9 mouse cellular contexts compared by ENCODE assay signal in the genomic region with DNA sequence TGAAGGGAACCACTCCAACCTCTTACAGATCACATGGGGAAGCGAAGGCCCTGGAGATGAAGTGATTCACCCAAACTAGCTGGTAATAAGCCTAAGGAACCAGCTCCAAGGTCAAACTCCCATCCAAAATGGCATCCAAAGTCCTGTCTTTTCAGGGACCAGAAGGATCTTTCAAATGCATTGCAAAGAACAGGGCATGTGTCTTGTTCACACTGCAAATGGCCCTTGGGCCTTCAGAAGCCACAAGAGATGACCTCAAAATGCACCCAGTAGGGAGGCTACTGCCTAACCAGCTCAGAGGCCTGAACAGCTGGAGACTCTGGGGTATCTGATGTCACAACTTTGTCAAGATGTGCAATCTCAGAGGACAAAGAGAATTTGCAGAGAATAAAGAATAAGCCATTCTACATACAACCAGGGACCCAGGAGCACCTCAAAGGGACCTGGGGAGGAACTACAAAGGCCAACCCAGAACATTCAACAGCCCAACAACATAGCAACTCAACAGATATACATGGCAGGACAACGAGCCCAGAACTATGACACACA. TPM values are rescaled to one million over a fixed set of nuclear protein-coding genes. Genes with fewer than 3 reads are reported as not detected.
DNase-seq lines count a peak whose midpoint lies in the region; ATAC-seq and TF ChIP-seq lines count a peak whose summit lies in the region.
"Had no signal": no experiment of that assay in that cellular context is flagged by ENCODE, and none has a peak within 500 bp of the region (broad histone marks: within the 10 kb centered on the region; RNA-seq: fewer than 3 reads in every experiment).

No protein-coding gene starts in this region.

- H3K9me3 ChIP-seq in heart, embryonic 10.5 days, result no peaks in the 10 kb centered on the region
- H3K9me3 ChIP-seq in forebrain, postnatal 0 days (ENCODE audit: low read length), result no peaks in the 10 kb centered on the region
- H3K9me3 ChIP-seq in midbrain, embryonic 10.5 days (replicated peaks), result no peaks in the 10 kb centered on the region

- ATAC-seq in forebrain, postnatal 0 days, result no peak

- H3K27me3 ChIP-seq in heart, embryonic 10.5 days (ENCODE audit: insufficient read depth, poor library complexity, severe bottlenecking), result no peaks in the 10 kb centered on the region
- no peaks in the 10 kb centered on the region for H3K27me3 ChIP-seq in forebrain, postnatal 0 days (ENCODE audit: insufficient read depth, low read length)
- peaks cover 9% of the 10 kb centered on the region; the same call in 1 of the 2 replicates for H3K27me3 ChIP-seq in midbrain, embryonic 10.5 days (ENCODE audit: low read depth, poor library complexity, severe bottlenecking)

- peak overlapping the region; percentile 70 for H3K4me2 ChIP-seq in forebrain, postnatal 0 days (ENCODE audit: low read depth)

- peak overlapping the region; percentile 35; the same call in 1 of the 2 replicates for H3K9ac ChIP-seq in forebrain, postnatal 0 days

- H3K4me1 ChIP-seq in heart, embryonic 10.5 days, result peaks cover 64% of the 10 kb centered on the region
- peaks cover 11% of the 10 kb centered on the region for H3K4me1 ChIP-seq in forebrain, postnatal 0 days (ENCODE audit: insufficient read depth)
- peaks cover 45% of the 10 kb centered on the region for H3K4me1 ChIP-seq in midbrain, embryonic 10.5 days

- H3K36me3 ChIP-seq in heart, embryonic 10.5 days, result no peaks in the 10 kb centered on the region
- no peaks in the 10 kb centered on the region for H3K36me3 ChIP-seq in forebrain, postnatal 0 days (ENCODE audit: insufficient read depth)
- H3K36me3 ChIP-seq in midbrain, embryonic 10.5 days, result no peaks in the 10 kb centered on the region

- no peak for DNase-seq in heart, embryonic 10.5 days (ENCODE audit: low spot score)
- DNase-seq in heart, adult 18-20 months, result no peak
- peak; percentile 32 for DNase-seq in 416B (ENCODE audit: low read depth)
- no peak for DNase-seq in forebrain, postnatal 0 days
- DNase-seq in midbrain, embryonic 10.5 days (ENCODE audit: low spot score), result no peak
- DNase-seq in spleen, postnatal 36 days (ENCODE audit: low spot score in 2 of 2), result no peak
- DNase-seq in gastrocnemius, adult 8-10 months (ENCODE audit: low spot score in 2 of 2), result no peak
- no peak for DNase-seq in right cerebral cortex, adult 18-20 months
- DNase-seq: cerebellum, postnatal 25 days had no signal

- TF ChIP-seq CTCF in forebrain, postnatal 0 days (IDR thresholded peaks at IDR 0.05; ENCODE audit: low read depth), result no peak

- H3K27ac ChIP-seq in heart, embryonic 10.5 days, result 0 out of 2 replicates have a peak overlapping the region, but pooled peaks have one; percentile 95
- H3K27ac ChIP-seq in forebrain, postnatal 0 days (ENCODE audit: low read depth, low read length), result 0 out of 2 replicates have a peak overlapping the region, but pooled peaks have one; percentile 35
- H3K27ac ChIP-seq in midbrain, embryonic 10.5 days (replicated peaks), result no peak overlapping the region

- peak overlapping the region; percentile 86 for H3K4me3 ChIP-seq in heart, embryonic 10.5 days
- peak overlapping the region; percentile 96 for H3K4me3 ChIP-seq in forebrain, postnatal 0 days (ENCODE audit: low read depth, low read length)
- H3K4me3 ChIP-seq in midbrain, embryonic 10.5 days, result 0 out of 2 replicates have a peak overlapping the region, but pooled peaks have one; percentile 84

- WGBS in heart, embryonic 10.5 days, result 81% methylated on average over 2 of the region's 2 CpGs
- WGBS in forebrain, postnatal 0 days, result 56% methylated on average over 2 of the region's 2 CpGs
- 83% methylated on average over 2 of the region's 2 CpGs for WGBS in midbrain, embryonic 10.5 days

RNA-seq across cellular contexts. Expression of a gene that starts 2.1 kb away (rescaled TPM):
- 1.9 and 3.3 TPM in 2 replicates for polyA plus RNA-seq in heart, embryonic 10.5 days (2016; fragmentation: Nextera tagmentation; extraction: Ambion mirVana)
- 1 to 10 TPM; 5.7 to 5.8 TPM for total RNA-seq in heart, adult 18-20 months (2021)
- 30.0 and 33.2 TPM in 2 replicates for total RNA-seq in forebrain, postnatal 0 days (2014; rRNA removed)
- polyA plus RNA-seq in forebrain, postnatal 0 days (2015; fragmentation: Nextera tagmentation; extraction: Ambion mirVana), result 2.0 and 2.7 TPM in 2 replicates
- 1.7 and 2.5 TPM in 2 replicates for polyA plus RNA-seq in midbrain, embryonic 10.5 days (2016; fragmentation: Nextera tagmentation; extraction: Ambion mirVana)
- 100 to 1,000 TPM in 1 of 4 experiments, 10 to 100 TPM in 3; 78.5 to 117 (median 87.7) TPM for total RNA-seq in gastrocnemius, adult 8-10 months (2022)
